Mouse (Mus musculus) kidney, adult 18-20 months (tissue): ENCODE measurements around the gene Snx7.

Experiments
- DNase-seq: peaks from one replicate; pipeline ENCODE4 v3.0.0; 2021

Snx7 gene

GRCm38 (mm10) chr3:117814218-117814617, 54.5 kb downstream of the Snx7 start:
- no peak for DNase-seq

GRCm38 (mm10) chr3:117812135-117812534, 56.6 kb downstream of the Snx7 start:
- no peak for DNase-seq

- no peak for DNase-seq
These were observed 63.0 kb downstream of the Snx7 start for GRCm38 (mm10) chr3:117805782-117806181.

GRCm38 (mm10) chr3:117794501-117794900, 74.2 kb downstream of the Snx7 start:
- no peak for DNase-seq

GRCm38 (mm10) chr3:117791951-117792350, 76.8 kb downstream of the Snx7 start:
- no peak for DNase-seq

- DNase-seq: no peak
These were observed 77.5 kb downstream of the Snx7 start for GRCm38 (mm10) chr3:117791273-117791672.

GRCm38 (mm10) chr3:117788800-117789693, 79.7 kb downstream of the Snx7 start:
- DNase-seq: no peak

GRCm38 (mm10) chr3:117787247-117787646, 81.5 kb downstream of the Snx7 start:
- peak; percentile 41 for DNase-seq

- no peak for DNase-seq
These were observed 116.5 kb downstream of the Snx7 start for GRCm38 (mm10) chr3:117752151-117752757.

- no peak for DNase-seq
These were observed 117.1 kb downstream of the Snx7 start for GRCm38 (mm10) chr3:117751665-117752064.

- DNase-seq: no peak
These were observed 119.5 kb downstream of the Snx7 start for GRCm38 (mm10) chr3:117749256-117749655.

- DNase-seq: no peak
These were observed 129.0 kb downstream of the Snx7 start for GRCm38 (mm10) chr3:117739760-117740159.

- DNase-seq: no peak
These were observed 136.1 kb downstream of the Snx7 start for GRCm38 (mm10) chr3:117732661-117733060.
